Mouse (Mus musculus) thymus, adult 2 months (tissue): ENCODE results near the gene Eef1akmt2. TPM values are rescaled to one million over a fixed set of nuclear protein-coding genes. Genes with fewer than 3 reads are reported as not detected.

ENCODE experiments used
- DNase-seq: peaks from one replicate; pipeline ENCODE4 v3.0.0; 2021
- H3K27ac ChIP-seq: fragments of 200-500 bp; 2 replicates; pipeline ENCODE4 v1.5.1; 2012; ENCODE audit warnings: low read length, control low read depth; ENCODE audit not compliant: control insufficient read depth, insufficient read depth
- H3K27me3 ChIP-seq: fragments of 200-500 bp; 2 replicates; pipeline ENCODE4 v1.6.1; 2012; ENCODE audit warnings: mild to moderate bottlenecking, low read length, moderate library complexity, mixed read lengths; ENCODE audit not compliant: control insufficient read depth, insufficient read depth
- H3K36me3 ChIP-seq: fragments of 200-500 bp; 2 replicates; pipeline ENCODE4 v1.6.1; 2012; ENCODE audit warnings: mild to moderate bottlenecking, low read length, moderate library complexity; ENCODE audit not compliant: control insufficient read depth, insufficient read depth
- H3K4me1 ChIP-seq: fragments of 200-500 bp; replicated peaks from 2 replicates; pipeline ENCODE4 v1.6.1; 2012; ENCODE audit warnings: low read length; ENCODE audit not compliant: control insufficient read depth, insufficient read depth
- H3K4me3 ChIP-seq: fragments of 200-500 bp; 2 replicates; pipeline ENCODE4 v1.5.1; 2012; ENCODE audit warnings: mild to moderate bottlenecking, low read length, control low read depth, moderate library complexity; ENCODE audit not compliant: control insufficient read depth, insufficient read depth
- CTCF ChIP-seq: fragments of 200-500 bp; IDR thresholded peaks from 2 replicates; pipeline ENCODE4 v1.5.1; 2012; ENCODE audit warnings: mild to moderate bottlenecking, control low read depth, low read length, moderate library complexity, borderline replicate concordance; ENCODE audit not compliant: control insufficient read depth, poor library complexity, insufficient read depth; ENCODE audit errors: extremely low read depth
- POLR2A ChIP-seq: fragments of 200-500 bp; IDR thresholded peaks from 2 replicates; pipeline ENCODE4 v1.6.1; 2012; ENCODE audit warnings: mild to moderate bottlenecking, low read length, control low read depth, moderate library complexity; ENCODE audit not compliant: control insufficient read depth, poor library complexity, insufficient read depth; ENCODE audit errors: extremely low read depth
- WGBS: fragments of 180-500 bp; shearing (Covaris S2); methylation state at CpG from one replicate; pipeline ENCODE4 v1.1.7; 2018; 5-methylcytosine and 5-hydroxymethylcytosine counted together
- polyA plus RNA-seq: library from polyadenylated mRNA; depleted of rRNA; stranded (reverse); fragments of >200 nt; gene quantifications from 2 replicates; pipeline ENCODE4 v1.2.3, GENCODE M21; 2012; rRNA removed

Eef1akmt2 gene
- polyA plus RNA-seq = 7.0 and 8.7 TPM in 2 replicates

DNA sequence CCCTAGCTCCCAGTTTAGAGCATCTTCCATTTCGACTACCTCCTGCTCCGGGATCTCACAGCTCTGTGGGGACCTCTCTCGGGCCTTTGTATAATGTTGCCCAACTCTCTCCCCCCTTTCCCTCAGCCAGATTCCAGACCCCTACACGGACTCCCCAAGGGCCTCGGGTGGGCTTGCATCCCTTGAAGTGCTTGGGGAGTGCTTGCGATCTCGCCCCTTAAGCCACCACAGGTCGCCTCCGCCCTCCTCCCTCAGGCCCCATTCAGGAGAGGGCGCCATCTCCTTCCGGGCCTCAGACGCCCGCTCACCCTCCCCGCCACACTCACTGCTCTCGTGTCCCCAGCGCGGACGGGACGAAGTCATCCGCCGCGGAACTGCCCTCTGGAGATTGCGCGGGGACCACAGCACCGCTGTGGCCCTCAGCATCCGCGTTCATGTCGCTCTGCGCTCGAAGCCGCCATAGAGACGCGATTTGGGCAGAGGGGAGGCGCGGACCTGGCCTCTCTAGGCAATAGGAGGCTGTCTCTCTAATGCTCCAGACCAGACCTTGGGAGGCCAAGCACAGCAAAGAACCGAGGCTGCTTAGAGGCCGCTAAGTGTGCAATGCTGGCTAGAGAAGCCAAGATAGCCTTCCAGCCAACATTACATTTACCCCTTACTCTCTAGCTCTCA lies at the start of gene Eef1akmt2:
Gene Eef1akmt2, minus strand, starts transcription at position 501 of the 672 bp plus-strand sequence.
- TF ChIP-seq POLR2A = peak; percentile 61; the same call in 1 of the 2 replicates
- TF ChIP-seq CTCF = 0 out of 2 replicates have a peak, but pooled peaks have one; percentile 44
- peak; percentile 82 for DNase-seq
- peak within 1 kb of the TSS; percentile 17 for H3K27ac ChIP-seq
- WGBS = under 1% methylated on average over 37 of the region's 37 CpGs
- peaks cover 4% of the 10 kb centered on the region for H3K4me1 ChIP-seq
- no peaks in the 10 kb centered on the region for H3K27me3 ChIP-seq
- H3K4me3 ChIP-seq = peak within 1 kb of the TSS; percentile 70
- no peaks in the 10 kb centered on the region; the same call in 1 of the 2 replicates for H3K36me3 ChIP-seq

DNA sequence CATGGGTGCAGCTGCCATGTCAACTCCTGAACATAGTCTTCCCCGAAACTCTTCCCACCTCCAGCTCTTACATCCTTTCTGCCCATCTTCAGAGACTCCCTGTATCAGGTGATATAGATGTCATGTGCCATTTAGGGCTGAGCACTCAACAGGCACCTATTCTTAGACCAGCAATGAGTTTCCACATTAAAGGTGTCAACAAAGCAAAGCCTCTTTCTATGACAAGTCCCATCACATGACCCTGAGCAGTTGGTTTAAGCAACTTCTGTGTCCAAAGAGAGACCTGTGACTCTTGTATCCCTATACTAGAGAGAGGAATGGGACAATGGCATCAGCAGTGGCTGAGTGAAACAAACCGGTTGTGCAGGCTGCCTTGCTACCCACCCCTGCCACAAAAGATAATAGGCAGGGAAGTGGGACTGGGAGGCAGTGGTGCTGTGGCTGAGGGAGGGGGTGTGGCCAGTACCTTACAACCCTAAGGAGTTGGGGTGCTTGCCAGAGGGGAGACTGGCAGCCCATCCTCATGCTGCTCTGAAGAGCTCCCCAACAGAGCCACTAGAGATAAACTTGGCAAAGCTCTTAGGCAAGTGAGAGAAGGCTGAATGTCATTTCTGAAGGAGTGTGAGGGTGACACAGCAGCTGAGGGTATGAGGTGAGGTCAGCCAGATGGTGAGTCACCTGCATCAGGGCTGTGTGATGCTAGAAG lies 48.5 kb upstream of the Eef1akmt2 start:
- H3K4me3 ChIP-seq = no peak overlapping the region
- TF ChIP-seq CTCF (no peak), POLR2A (no peak)
- H3K27me3 ChIP-seq = no peaks in the 10 kb centered on the region
- H3K27ac ChIP-seq = no peak overlapping the region
- no peaks in the 10 kb centered on the region for H3K4me1 ChIP-seq
- DNase-seq = no peak
- H3K36me3 ChIP-seq = no peaks in the 10 kb centered on the region
- WGBS = 67% methylated on average over 2 of the region's 2 CpGs

- H3K36me3 ChIP-seq = no peaks in the 10 kb centered on the region
- H3K27me3 ChIP-seq = no peaks in the 10 kb centered on the region
- no peak overlapping the region for H3K27ac ChIP-seq
- DNase-seq = peak; percentile 60
- no peak overlapping the region for H3K4me3 ChIP-seq
- H3K4me1 ChIP-seq = no peaks in the 10 kb centered on the region
- 87% methylated on average over 2 of the region's 2 CpGs for WGBS
- TF ChIP-seq CTCF (no peak), POLR2A (no peak)
Measured at GRCm38 (mm10) chr7:132898234-132898633, 45.8 kb upstream of the Eef1akmt2 start.

DNA sequence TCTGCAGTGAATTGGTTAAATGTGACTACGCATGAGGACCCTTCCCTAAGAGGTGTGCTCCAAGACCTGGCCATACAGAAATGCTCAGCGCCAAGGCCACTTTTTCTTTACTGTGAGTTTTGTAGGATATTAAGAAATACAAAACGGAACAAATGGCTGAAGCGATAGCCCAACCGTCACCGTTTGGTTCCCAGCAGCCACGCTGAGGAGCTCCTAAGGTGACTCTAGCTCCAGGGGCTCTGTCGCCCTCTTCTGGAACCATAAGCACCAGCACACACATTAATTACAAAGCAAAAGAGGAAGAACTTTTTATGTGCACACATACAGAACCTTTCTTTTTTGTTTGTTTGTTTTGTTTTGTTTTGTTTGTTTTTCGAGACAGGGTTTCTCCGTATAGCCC lies 44.8 kb upstream of the Eef1akmt2 start:
- 95% methylated on average over 10 of the region's 10 CpGs for WGBS
- Histone ChIP-seq H3K27ac (no peak overlapping the region), H3K4me1 (no peaks in the 10 kb centered on the region), H3K27me3 (no peaks in the 10 kb centered on the region), H3K36me3 (no peaks in the 10 kb centered on the region), H3K4me3 (no peak overlapping the region)
- no peak for DNase-seq
- TF ChIP-seq POLR2A (no peak), CTCF (no peak)

GRCm38 (mm10) chr7:132896206-132896815 lies 43.8 kb upstream of the Eef1akmt2 start:
- no peak overlapping the region for H3K27ac ChIP-seq
- no peaks in the 10 kb centered on the region for H3K27me3 ChIP-seq
- no peak overlapping the region for H3K4me3 ChIP-seq
- no peaks in the 10 kb centered on the region for H3K4me1 ChIP-seq
- 95% methylated on average over 9 of the region's 9 CpGs for WGBS
- H3K36me3 ChIP-seq = no peaks in the 10 kb centered on the region
- DNase-seq = no peak
- TF ChIP-seq POLR2A = no peak
- TF ChIP-seq CTCF = no peak

DNA sequence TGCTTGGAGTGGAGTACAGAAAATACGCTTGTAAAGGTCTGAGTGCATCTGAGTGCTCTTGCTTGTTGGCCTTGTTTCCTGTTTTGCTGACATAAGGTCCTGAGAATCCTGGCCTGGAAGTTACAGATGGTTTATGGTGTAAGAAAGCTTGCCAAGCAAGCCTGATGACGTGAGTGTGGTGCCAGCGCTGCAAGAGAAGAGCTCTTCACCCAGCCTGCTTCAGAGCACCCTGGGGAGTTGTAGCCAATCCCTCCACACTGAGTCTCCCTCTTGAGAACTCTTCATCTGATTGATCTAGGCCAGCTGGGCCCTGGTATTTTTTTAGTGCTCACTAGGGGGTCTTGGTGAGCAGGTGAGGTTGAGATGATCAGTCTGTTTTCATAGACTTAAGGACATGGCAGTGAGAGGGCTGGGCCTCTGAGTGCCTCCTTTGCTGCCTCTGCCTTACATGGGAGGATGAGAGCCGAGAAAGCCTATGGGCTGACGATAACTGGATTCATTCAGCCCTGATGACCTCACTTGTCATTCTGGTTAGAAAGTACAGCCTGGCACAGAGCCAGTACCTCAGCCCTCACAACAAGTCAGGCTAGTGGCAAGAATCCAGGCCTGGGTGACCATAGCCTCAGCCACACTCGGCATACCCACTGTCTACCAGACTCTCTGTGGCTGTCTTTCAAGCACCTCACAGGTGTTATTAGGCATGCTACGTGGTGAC lies 42.5 kb upstream of the Eef1akmt2 start:
- whole genome bisulfite sequencing = 91% methylated on average over 7 of the region's 7 CpGs
- H3K4me1 ChIP-seq = no peaks in the 10 kb centered on the region
- no peaks in the 10 kb centered on the region for H3K36me3 ChIP-seq
- TF ChIP-seq CTCF (no peak), POLR2A (no peak)
- H3K27me3 ChIP-seq = no peaks in the 10 kb centered on the region
- H3K27ac ChIP-seq = no peak overlapping the region
- DNase-seq = no peak
- H3K4me3 ChIP-seq = no peak overlapping the region
